Mouse (Mus musculus) cortical plate, adult 2 months (tissue): Measurements from ENCODE around the gene Dnah7c.

Experiments used
- CTCF ChIP-seq: fragments of 200-500 bp; IDR thresholded peaks from 2 replicates; pipeline ENCODE4 v1.5.1; 2011; ENCODE audit warnings: mild to moderate bottlenecking, control low read depth, low read length; ENCODE audit not compliant: insufficient read depth; ENCODE audit errors: extremely low read depth
- POLR2A ChIP-seq: fragments of 200-500 bp; IDR thresholded peaks from 2 replicates; pipeline ENCODE4 v1.6.1; 2011; ENCODE audit warnings: mild to moderate bottlenecking, low read length, control low read depth; ENCODE audit not compliant: insufficient read depth; ENCODE audit errors: extremely low read depth

DNA sequence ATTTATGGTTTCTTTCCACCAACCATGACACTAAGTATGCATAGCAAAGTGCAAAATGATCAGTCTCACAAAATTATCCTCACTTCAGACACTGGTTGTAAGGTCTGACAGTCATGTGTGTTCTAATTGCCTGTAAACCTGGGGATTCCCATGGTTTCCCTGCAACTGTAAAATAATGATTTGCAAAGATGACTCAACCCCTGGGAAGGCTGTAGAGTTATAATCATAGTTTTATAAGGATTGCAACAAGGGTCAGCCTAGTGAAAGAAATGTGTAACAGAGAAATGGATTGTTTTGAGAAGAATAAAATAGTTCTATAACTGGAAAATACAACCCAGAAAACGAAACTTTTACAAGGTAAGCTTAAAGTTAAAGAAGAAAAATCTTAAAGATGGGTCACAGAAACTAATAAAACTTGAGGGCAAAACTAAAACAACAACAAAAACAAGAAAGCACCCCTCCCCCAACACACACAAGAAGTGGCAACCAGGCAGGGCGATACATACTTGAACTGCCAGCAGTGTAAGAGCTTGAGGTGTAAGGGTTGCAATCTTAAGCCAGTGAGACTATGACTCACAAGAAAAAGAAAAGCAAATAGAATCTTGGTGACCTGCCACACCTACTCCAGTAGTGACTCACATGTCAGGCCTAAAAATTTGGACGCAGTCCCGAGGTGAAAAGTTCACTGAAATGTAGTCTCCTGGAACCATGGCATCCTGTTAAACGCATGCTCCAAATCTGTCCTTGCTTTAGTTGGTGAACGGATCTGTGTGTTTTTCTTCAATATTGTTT lies 16.9 kb upstream of the Dnah7c start:
- TF ChIP-seq CTCF (no peak), POLR2A (no peak)
